In genomic region chr7:80204961-80205360, GRCm38 (mm10) we compare ENCODE assay signal across 15 mouse cellular contexts. TPM values are rescaled to one million over a fixed set of nuclear protein-coding genes. Genes with fewer than 3 reads are reported as not detected.
A peak's percentile ranks its signal among the peaks of the same experiment; 100 is the strongest.
DNase-seq lines count a peak whose midpoint lies in the region; ATAC-seq and TF ChIP-seq lines count a peak whose summit lies in the region.
"Had no signal": no experiment of that assay in that cellular context is flagged by ENCODE, and none has a peak within 500 bp of the region (broad histone marks: within the 10 kb centered on the region; RNA-seq: fewer than 3 reads in every experiment).

No protein-coding gene starts in this region.

- intact Hi-C loops in gastrocnemius, adult 2 months (cut with DNase I), result no loop called here

- H3K27me3 ChIP-seq in embryonic facial prominence, embryonic 15.5 days, result no peaks in the 10 kb centered on the region
- no peaks in the 10 kb centered on the region for H3K27me3 ChIP-seq in embryonic facial prominence, embryonic 10.5 days (replicated peaks; ENCODE audit: low read depth, poor library complexity, severe bottlenecking)
- no peaks in the 10 kb centered on the region for H3K27me3 ChIP-seq in liver, embryonic 12.5 days (replicated peaks)
- H3K27me3 ChIP-seq in splenic B cell, adult 2 months (ENCODE audit: control insufficient read depth, insufficient read depth, low read length, poor library complexity, severe bottlenecking), result no peaks in the 10 kb centered on the region
- H3K27me3 ChIP-seq: forebrain, embryonic 13.5 days; kidney, embryonic 15.5 days; neural tube, embryonic 13.5 days had no signal

- H3K9me3 ChIP-seq in embryonic facial prominence, embryonic 15.5 days (replicated peaks), result no peaks in the 10 kb centered on the region
- H3K9me3 ChIP-seq in embryonic facial prominence, embryonic 10.5 days, result no peaks in the 10 kb centered on the region
- no peaks in the 10 kb centered on the region for H3K9me3 ChIP-seq in liver, embryonic 12.5 days (replicated peaks)
- H3K9me3 ChIP-seq: forebrain, embryonic 13.5 days; kidney, embryonic 15.5 days; neural tube, embryonic 13.5 days had no signal

- peaks cover 96% of the 10 kb centered on the region for H3K4me1 ChIP-seq in embryonic facial prominence, embryonic 15.5 days
- H3K4me1 ChIP-seq in embryonic facial prominence, embryonic 10.5 days, result peaks cover 93% of the 10 kb centered on the region
- H3K4me1 ChIP-seq in liver, embryonic 12.5 days, result peaks cover 100% of the 10 kb centered on the region

- 0 out of 2 replicates have a peak overlapping the region, but pooled peaks have one; percentile 7 for H3K27ac ChIP-seq in embryonic facial prominence, embryonic 15.5 days (replicated peaks)
- no peak overlapping the region for H3K27ac ChIP-seq in embryonic facial prominence, embryonic 10.5 days (replicated peaks)
- peak overlapping the region; percentile 100 for H3K27ac ChIP-seq in liver, embryonic 12.5 days
- no peak overlapping the region for H3K27ac ChIP-seq in gastrocnemius, adult 2 months
- H3K27ac ChIP-seq: kidney, embryonic 15.5 days had no signal

- no peak for DNase-seq in embryonic facial prominence, embryonic 10.5 days (ENCODE audit: low spot score)
- peak; percentile 68 for DNase-seq in CD4-positive helper T cell, adult 2 months (ENCODE audit: low read depth, low spot score)
- DNase-seq in splenic B cell, adult 2 months (ENCODE audit: low read depth, low spot score), result peak; percentile 58
- DNase-seq in gastrocnemius, adult 8-10 months (ENCODE audit: low spot score in 2 of 2), result no peak
- DNase-seq in gastrocnemius, adult 2 months, result no peak
- DNase-seq in ovary, adult 18-20 months (ENCODE audit: low spot score), result no peak
- DNase-seq: cerebellum, adult 9-11 months; lung, postnatal 36 days had no signal

- no peak overlapping the region for H3K9ac ChIP-seq in embryonic facial prominence, embryonic 15.5 days
- no peak overlapping the region for H3K9ac ChIP-seq in liver, embryonic 12.5 days
- H3K9ac ChIP-seq: forebrain, embryonic 13.5 days; kidney, embryonic 15.5 days; neural tube, embryonic 13.5 days had no signal

- ATAC-seq in embryonic facial prominence, embryonic 15.5 days (ENCODE audit: insufficient number of reproducible peaks, low FRiP score, low TSS enrichment, low read depth), result no peak
- ATAC-seq in liver, embryonic 12.5 days, result no peak
- ATAC-seq: forebrain, embryonic 13.5 days had no signal

- TF ChIP-seq CTCF in gastrocnemius, adult 2 months (IDR thresholded peaks at IDR 0.05), result no peak

- H3K4me3 ChIP-seq in embryonic facial prominence, embryonic 15.5 days (replicated peaks), result no peak overlapping the region
- H3K4me3 ChIP-seq in embryonic facial prominence, embryonic 10.5 days, result no peak overlapping the region
- H3K4me3 ChIP-seq in liver, embryonic 12.5 days, result no peak overlapping the region
- H3K4me3 ChIP-seq in gastrocnemius, adult 2 months, result no peak overlapping the region
- H3K4me3 ChIP-seq: forebrain, embryonic 13.5 days; kidney, embryonic 15.5 days; neural tube, embryonic 13.5 days had no signal

- WGBS in embryonic facial prominence, embryonic 15.5 days, result 52% methylated on average over 7 of the region's 7 CpGs
- WGBS in embryonic facial prominence, embryonic 10.5 days, result 84% methylated on average over 7 of the region's 7 CpGs
- 43% methylated on average over 7 of the region's 7 CpGs for WGBS in liver, embryonic 12.5 days (ENCODE audit: insufficient replicate concordance)

- H3K4me2 ChIP-seq in embryonic facial prominence, embryonic 15.5 days (replicated peaks), result no peak overlapping the region
- H3K4me2 ChIP-seq in liver, embryonic 12.5 days, result peak overlapping the region; percentile 87
- H3K4me2 ChIP-seq: forebrain, embryonic 13.5 days; kidney, embryonic 15.5 days; midbrain, embryonic 11.5 days; neural tube, embryonic 13.5 days had no signal

- 0 out of 2 replicates have a peak, but pooled peaks cover 3% of the 10 kb centered on the region for H3K36me3 ChIP-seq in embryonic facial prominence, embryonic 15.5 days
- peaks cover 20% of the 10 kb centered on the region for H3K36me3 ChIP-seq in embryonic facial prominence, embryonic 10.5 days (replicated peaks)
- peaks cover 48% of the 10 kb centered on the region for H3K36me3 ChIP-seq in liver, embryonic 12.5 days
- peaks cover 2% of the 10 kb centered on the region; the same call in 1 of the 2 replicates for H3K36me3 ChIP-seq in splenic B cell, adult 2 months (ENCODE audit: control insufficient read depth, insufficient read depth, low read length, poor library complexity, severe bottlenecking)

RNA-seq across cellular contexts. Expression of gene Sema4b, which starts 18.3 kb away (rescaled TPM):
- polyA plus RNA-seq in embryonic facial prominence, embryonic 15.5 days (2015; fragmentation: Nextera tagmentation; extraction: Ambion mirVana), result 23.0 and 25.2 TPM in 2 replicates
- 11.4 and 11.9 TPM in 2 replicates for polyA plus RNA-seq in embryonic facial prominence, embryonic 10.5 days (2016; fragmentation: Nextera tagmentation; extraction: Ambion mirVana)
- polyA plus RNA-seq in liver, embryonic 12.5 days (2016; fragmentation: Nextera tagmentation; extraction: Ambion mirVana), result 16.9 and 17.9 TPM in 2 replicates
- total RNA-seq in gastrocnemius, adult 8-10 months (2022), result 1 to 10 TPM in 3 of 4 experiments, under 1 TPM in 1; 0.92 to 2.1 (median 1.5) TPM
- 1 to 10 TPM; 1.8 to 2.1 TPM for total RNA-seq in gastrocnemius, adult 2 months (2021)

RNA-seq across cellular contexts. Expression of gene Cib1, which starts 27.7 kb away (rescaled TPM):
- polyA plus RNA-seq in embryonic facial prominence, embryonic 15.5 days (2015; fragmentation: Nextera tagmentation; extraction: Ambion mirVana), result 96.8 and 108 TPM in 2 replicates
- 67.4 and 70.8 TPM in 2 replicates for polyA plus RNA-seq in embryonic facial prominence, embryonic 10.5 days (2016; fragmentation: Nextera tagmentation; extraction: Ambion mirVana)
- 97.5 and 99.2 TPM in 2 replicates for polyA plus RNA-seq in liver, embryonic 12.5 days (2016; fragmentation: Nextera tagmentation; extraction: Ambion mirVana)
- 1 to 10 TPM; 4.8 to 6.2 (median 5.8) TPM for total RNA-seq in gastrocnemius, adult 8-10 months (2022)
- 1 to 10 TPM; 5.6 to 9.0 TPM for total RNA-seq in gastrocnemius, adult 2 months (2021)

RNA-seq across cellular contexts. Expression of gene Gdpgp1, which starts 27.7 kb away (rescaled TPM):
- polyA plus RNA-seq in embryonic facial prominence, embryonic 15.5 days (2015; fragmentation: Nextera tagmentation; extraction: Ambion mirVana), result 4.1 TPM in 2 replicates
- 6.6 and 6.7 TPM in 2 replicates for polyA plus RNA-seq in embryonic facial prominence, embryonic 10.5 days (2016; fragmentation: Nextera tagmentation; extraction: Ambion mirVana)
- polyA plus RNA-seq in liver, embryonic 12.5 days (2016; fragmentation: Nextera tagmentation; extraction: Ambion mirVana), result 3.9 and 4.4 TPM in 2 replicates
- total RNA-seq in gastrocnemius, adult 8-10 months (2022), result 1 to 10 TPM in 1 of 4 experiments, under 1 TPM in 3; 0.56 to 1.3 (median 0.83) TPM
- under 1 TPM; 0.79 to 0.86 TPM for total RNA-seq in gastrocnemius, adult 2 months (2021)

RNA-seq across cellular contexts. Expression of gene Ttll13, which starts 41.2 kb away (rescaled TPM):
- 1.3 and 1.6 TPM in 2 replicates for polyA plus RNA-seq in embryonic facial prominence, embryonic 15.5 days (2015; fragmentation: Nextera tagmentation; extraction: Ambion mirVana)
- polyA plus RNA-seq in embryonic facial prominence, embryonic 10.5 days (2016; fragmentation: Nextera tagmentation; extraction: Ambion mirVana), result 0.57 and 0.89 TPM in 2 replicates
- 0.61 and 1.0 TPM in 2 replicates for polyA plus RNA-seq in liver, embryonic 12.5 days (2016; fragmentation: Nextera tagmentation; extraction: Ambion mirVana)
- under 1 TPM in 2 of 4 experiments, not detected in 2; 0.20 to 0.48 TPM for total RNA-seq in gastrocnemius, adult 8-10 months (2022)
- total RNA-seq in gastrocnemius, adult 2 months (2021), result under 1 TPM in 1 of 2 experiments, not detected in 1; 0.15 TPM
- total RNA-seq: monocyte, adult 5-6 weeks had no signal

RNA-seq across cellular contexts. Expression of gene Ngrn, which starts 56.1 kb away (rescaled TPM):
- 51.2 and 54.9 TPM in 2 replicates for polyA plus RNA-seq in embryonic facial prominence, embryonic 15.5 days (2015; fragmentation: Nextera tagmentation; extraction: Ambion mirVana)
- 42.7 and 43.2 TPM in 2 replicates for polyA plus RNA-seq in embryonic facial prominence, embryonic 10.5 days (2016; fragmentation: Nextera tagmentation; extraction: Ambion mirVana)
- 42.0 and 45.6 TPM in 2 replicates for polyA plus RNA-seq in liver, embryonic 12.5 days (2016; fragmentation: Nextera tagmentation; extraction: Ambion mirVana)
- total RNA-seq in gastrocnemius, adult 8-10 months (2022), result 10 to 100 TPM; 22.8 to 25.3 (median 24.9) TPM
- 10 to 100 TPM; 19.8 to 25.0 TPM for total RNA-seq in gastrocnemius, adult 2 months (2021)

Comparison
In these comparisons a context has a peak if more than half of its experiments do, and no peak if none do; other contexts are left out.
1. H3K27ac ChIP-seq: peak in embryonic facial prominence, embryonic 15.5 days (single experiment) and liver, embryonic 12.5 days (single experiment); none in embryonic facial prominence, embryonic 10.5 days (single experiment) and gastrocnemius, adult 2 months (single experiment).
2. DNase-seq: peak in CD4-positive helper T cell, adult 2 months (single experiment) and splenic B cell, adult 2 months (single experiment); none in embryonic facial prominence, embryonic 10.5 days (single experiment), gastrocnemius, adult 8-10 months (0 of 2), gastrocnemius, adult 2 months (single experiment) and ovary, adult 18-20 months (single experiment).